Mouse (Mus musculus) megakaryocyte, adult 5-6 weeks (primary cell): ENCODE measurements around the gene Rbfox3. TPM values are rescaled to one million over a fixed set of nuclear protein-coding genes. Genes with fewer than 3 reads are reported as not detected.

Source experiments
- ATAC-seq: 2 replicates; pipeline ENCODE4 v1.8.0; 2016; ENCODE audit warnings: mild to moderate bottlenecking, inconsistent platforms; ENCODE audit not compliant: poor library complexity, severe bottlenecking
- total RNA-seq, 2 experiments: library from RNA; stranded (forward) in 1 of 2; stranded (reverse) in 1 of 2; fragments of 153-499, 151-499 nt in 1 of 2; fragments of 221-1000, 200-1000 nt in 1 of 2; gene quantifications; 2 replicates each; pipeline versions ENCODE4 v1.2.3 to v1.2.4; 2015 to 2017

Rbfox3 gene
- total RNA-seq, 2 experiments from 2014 or later = not detected

GRCm38 (mm10) chr11:118518743-118519142 is 392.7 kb downstream of the Rbfox3 start:
- no peak for ATAC-seq

DNA sequence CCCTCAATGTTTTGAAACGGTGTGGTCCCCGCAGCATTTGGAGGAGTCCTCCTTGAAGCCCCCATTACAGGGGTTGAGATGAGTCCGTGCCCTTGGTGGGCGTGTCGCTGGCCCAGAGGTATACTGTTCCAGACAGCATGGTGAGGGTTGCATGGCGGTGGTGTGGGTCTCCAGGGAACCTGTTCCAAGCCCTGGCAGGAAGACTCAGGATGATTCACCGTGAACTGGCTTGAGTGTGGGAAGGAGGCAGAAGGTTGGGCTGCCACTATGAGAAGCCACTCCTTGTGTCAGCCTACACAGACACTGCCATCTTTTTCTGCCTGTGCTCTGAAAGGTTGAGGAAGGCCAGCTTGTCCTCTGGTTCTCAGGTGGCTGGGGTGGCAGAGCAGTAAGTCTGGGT is 393.5 kb downstream of the Rbfox3 start:
- ATAC-seq = no peak

GRCm38 (mm10) chr11:118512257-118512910 is 399.0 kb downstream of the Rbfox3 start:
- ATAC-seq = no peak

- no peak for ATAC-seq
Measured at GRCm38 (mm10) chr11:118511851-118512250, 399.5 kb downstream of the Rbfox3 start.

DNA sequence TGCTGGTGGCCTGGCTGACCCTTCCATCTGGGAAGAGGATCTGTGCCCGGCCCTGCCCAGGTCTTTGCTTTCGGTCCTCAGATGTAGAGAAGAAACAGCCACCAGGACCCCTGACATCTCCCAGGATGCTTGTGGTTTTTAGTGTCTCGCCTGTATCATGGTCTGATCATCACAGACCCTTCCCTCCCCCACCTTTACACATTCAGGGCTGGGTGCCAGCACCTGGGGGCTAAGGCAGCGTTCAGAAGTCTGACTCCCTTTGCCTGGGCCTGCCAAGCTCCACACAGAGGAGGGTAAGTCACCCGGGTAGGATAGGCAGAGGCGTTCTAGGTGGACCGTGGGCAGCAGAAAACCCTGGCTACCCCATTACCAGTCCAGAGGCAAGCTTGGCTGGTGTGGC is 403.1 kb downstream of the Rbfox3 start:
- no peak for ATAC-seq

DNA sequence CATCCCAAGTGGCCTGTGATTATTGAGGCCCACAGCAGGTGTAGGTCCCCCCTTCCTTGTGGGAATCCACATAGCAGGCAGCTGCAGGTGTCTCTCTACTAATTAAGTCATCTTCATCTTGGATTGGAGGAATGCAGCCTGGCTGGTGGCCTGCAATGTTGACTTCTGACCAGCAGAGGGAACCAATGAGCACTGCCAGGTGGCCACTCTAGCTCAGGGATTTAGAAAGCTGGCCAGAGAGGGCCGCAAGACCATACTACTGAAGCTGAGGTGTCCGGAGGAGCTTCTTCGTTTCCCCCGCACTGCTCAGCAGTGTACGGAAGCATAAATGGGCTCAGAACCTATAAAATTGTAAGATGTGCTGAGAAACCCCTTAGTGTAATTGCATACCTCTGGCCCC is 403.5 kb downstream of the Rbfox3 start:
- peak; percentile 81 for ATAC-seq

- ATAC-seq = no peak
Measured at GRCm38 (mm10) chr11:118507095-118507494, 404.3 kb downstream of the Rbfox3 start.

DNA sequence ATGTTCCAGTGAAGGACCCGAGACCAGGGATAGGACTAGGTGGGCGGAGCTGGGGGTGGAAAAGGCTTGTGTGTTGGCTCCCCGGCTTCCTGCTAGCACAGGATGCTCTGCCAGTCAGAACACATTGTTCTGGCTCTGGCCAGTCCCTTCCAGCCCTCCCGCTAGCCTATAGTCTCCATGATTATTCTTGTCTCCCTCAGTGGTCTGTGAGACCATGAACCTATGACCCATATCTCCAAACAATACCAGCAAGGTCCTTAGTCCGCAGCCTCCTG is 407.3 kb downstream of the Rbfox3 start:
- no peak for ATAC-seq

- ATAC-seq = no peak
Measured at GRCm38 (mm10) chr11:118503418-118504179, 407.8 kb downstream of the Rbfox3 start.

- ATAC-seq = no peak
Measured at GRCm38 (mm10) chr11:118502990-118503389, 408.4 kb downstream of the Rbfox3 start.

GRCm38 (mm10) chr11:118496066-118496689 is 415.2 kb downstream of the Rbfox3 start:
- ATAC-seq = no peak

- ATAC-seq = no peak
Measured at GRCm38 (mm10) chr11:118495065-118495464, 416.3 kb downstream of the Rbfox3 start.

DNA sequence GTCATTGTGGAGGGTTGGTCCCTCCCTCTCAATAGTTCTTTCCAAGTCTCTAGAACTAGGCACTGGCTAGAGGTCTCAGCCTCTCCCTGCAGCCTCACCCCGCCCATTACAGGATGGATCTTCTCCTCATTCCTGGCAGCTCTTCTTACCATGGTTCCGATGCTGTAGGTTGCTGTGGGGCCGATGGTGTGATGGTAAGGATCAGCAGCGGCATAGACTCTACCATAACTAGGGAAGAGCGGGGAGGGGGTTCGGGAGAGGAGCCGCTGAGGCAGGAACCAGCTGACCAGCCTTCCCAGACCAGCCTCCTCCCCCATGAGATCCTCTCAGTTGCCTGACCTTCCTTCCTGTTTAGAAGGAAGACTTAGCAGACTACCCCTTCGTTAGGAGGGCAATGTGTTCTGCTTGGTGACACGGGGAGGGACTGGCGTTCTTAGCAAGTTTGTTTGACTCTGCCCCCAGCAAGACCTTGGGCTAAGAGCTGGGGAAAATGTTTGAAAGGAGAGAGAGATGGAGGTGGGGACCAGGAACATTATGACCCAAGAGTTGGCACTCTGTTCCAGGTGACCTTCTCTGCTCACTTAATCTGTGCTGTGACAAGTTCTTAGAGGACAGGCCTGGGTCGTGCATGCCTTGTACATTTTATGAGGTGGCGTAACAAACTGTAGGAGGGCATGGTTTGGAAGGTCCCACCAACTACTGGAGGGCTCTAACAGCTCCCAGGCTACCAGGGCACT is 417.2 kb downstream of the Rbfox3 start:
- ATAC-seq = no peak

- no peak for ATAC-seq
Measured at GRCm38 (mm10) chr11:118493458-118493857, 417.9 kb downstream of the Rbfox3 start.

DNA sequence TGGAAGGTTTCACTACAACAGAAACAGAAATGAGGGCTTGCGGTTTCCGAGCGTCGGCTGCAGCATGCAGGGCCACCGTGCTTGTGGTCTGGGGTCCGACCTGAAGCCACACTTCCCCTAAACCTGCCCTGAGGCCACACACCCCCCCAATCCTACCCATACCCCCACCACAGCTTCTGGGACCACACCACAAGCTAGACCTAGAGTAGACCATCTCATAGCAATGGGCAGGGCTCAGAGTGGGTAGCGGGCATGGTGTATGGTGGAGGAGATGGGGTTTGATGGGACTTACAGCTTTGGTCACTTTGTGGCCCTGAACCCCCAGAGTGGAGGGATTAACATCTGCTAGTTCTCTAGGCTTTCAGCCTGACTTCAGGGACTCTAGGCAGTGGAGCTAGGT is 420.2 kb downstream of the Rbfox3 start:
- ATAC-seq = no peak

GRCm38 (mm10) chr11:118490566-118491218 is 420.7 kb downstream of the Rbfox3 start:
- ATAC-seq = peak; percentile 84

DNA sequence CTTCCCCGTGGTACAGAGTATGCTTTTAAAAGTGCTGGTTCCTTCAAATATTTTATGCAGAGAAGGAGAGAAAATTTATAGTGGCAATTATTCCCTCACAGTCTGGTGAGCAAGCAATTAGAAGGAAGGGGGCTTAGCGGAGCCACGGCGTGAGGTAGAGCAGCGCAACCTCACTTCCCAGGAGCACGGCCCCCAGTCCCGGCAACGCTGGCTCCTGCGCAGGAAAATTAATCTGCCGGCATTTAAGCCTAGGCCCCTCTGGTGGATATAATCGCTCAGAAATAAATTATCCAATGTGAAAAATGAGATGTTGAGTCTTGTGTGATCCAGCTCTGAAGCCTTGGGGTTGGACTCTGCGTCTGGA is 422.5 kb downstream of the Rbfox3 start:
- ATAC-seq = no peak

DNA sequence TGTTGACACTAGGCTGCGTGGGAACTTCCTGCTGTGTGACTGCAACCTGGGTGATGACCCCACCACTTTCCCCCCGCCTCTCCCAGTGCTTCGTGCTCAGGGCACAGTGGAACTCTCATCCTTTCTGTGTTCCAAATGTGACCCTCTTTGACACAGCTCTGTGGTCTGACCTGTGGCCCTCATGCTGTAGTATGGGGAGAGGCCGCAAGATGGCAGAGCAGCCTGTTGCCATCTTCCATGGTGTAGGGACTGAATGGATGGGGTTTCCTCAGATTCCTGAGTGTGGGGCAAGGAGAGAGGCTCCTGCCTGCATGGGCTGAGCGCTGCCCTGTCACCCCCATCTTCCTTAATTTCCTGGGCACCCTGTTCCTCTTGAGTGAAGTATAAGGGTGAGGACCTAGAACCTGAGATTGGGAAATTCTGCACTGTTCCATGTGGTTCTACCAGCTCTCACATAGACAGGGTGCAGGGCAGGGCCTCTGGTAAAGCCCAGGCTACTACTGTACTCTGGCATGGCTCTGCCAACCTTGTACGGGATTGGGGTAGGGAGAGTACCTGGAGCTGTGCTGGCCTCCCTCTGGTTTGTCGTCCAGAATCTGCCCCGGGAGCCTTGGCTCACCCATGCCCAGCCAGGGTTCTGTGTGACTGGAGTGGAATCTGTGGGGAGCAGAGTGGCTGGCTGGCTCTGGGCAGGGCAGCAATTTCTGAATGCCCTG is 423.0 kb downstream of the Rbfox3 start:
- ATAC-seq = no peak

DNA sequence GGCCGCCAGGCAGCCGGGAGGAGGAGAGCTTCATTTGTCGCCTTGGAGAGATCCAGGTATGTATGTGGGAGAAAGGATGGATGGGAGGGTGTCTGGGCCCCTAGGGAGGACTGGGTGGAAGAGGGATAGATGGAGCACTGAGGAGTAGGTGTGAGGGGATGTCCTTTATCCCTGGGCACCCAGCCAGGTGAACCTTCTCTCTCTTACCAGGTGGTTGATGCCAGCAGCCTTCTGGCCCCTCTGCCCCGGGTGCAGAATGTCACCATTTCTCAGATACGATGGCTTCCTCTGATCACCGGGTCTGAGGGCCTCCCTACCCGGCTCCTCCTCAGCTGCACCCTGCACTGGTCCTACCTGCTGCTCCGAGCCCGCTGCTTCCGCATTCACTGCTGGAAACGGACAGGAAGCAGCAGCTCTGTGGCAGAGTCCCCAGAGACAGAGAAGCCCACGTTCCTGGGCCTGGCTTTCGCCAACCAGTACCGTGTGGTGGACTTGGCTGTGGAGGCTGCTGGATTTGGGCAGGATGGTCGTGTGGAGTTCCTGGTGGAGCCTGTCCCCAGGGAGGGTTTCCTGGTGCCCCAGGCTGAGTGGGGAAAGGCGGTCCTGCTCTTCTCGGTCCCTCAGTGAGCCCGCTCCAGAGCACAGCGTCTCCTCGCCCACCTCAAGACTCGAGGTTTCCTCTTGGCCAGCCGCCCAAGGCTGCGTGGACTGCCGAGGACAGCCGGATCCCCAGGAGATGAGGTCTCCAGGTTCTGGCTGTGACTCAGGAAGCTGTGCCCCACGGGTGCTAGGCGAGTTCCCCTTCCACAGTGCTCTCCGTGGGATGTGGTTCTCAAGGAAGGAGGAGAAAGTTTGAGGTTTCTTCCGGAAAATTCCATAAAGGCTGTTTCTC is 424.3 kb downstream of the Rbfox3 start:
- no peak for ATAC-seq
